Mouse (Mus musculus): ENCODE measurements at regions not wholly inside any gene's neighbourhood (a gene's known extent, or its start where the extent isn't known, plus 50 kb on each side); places are given as distances from the start of the nearest gene placed in this dataset.
A peak's percentile ranks its signal among the peaks of the same experiment; 100 is the strongest.

- intact Hi-C loops (cut with DNase I) = no loop called here
- DNase-seq (ENCODE audit: low spot score) = no peak
Measured at GRCm38 (mm10) chr12:15937443-15938237, 120.9 kb upstream of the Trib2 start.

GRCm38 (mm10) chr12:15932067-15932466 lies 115.3 kb upstream of the Trib2 start:
- intact Hi-C loops (cut with DNase I) = no loop called here
- DNase-seq (ENCODE audit: low spot score) = no peak

DNA sequence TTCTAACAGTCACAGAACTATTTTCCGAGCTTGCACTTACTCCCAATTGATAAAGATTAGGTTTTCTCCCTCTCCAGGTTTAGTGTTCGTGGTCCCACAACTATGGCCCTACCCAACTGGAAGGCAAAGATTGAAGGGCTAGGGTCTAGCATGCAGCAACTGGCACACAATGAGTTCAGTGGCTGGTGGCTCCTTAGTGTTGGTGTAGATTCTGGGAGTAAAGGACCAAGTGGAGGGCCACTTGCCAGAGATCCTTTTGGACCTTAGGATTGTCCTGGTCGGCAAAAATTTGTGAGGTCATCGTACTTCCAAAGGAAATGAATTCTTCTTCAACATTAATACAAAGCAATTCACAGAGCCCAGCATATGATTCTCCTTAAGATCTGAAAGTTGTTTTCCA lies 114.8 kb upstream of the Trib2 start:
- DNase-seq (ENCODE audit: low spot score) = no peak
- intact Hi-C loops (cut with DNase I) = no loop called here

- intact Hi-C loops (cut with DNase I) = no loop called here
- DNase-seq (ENCODE audit: low spot score) = no peak
Measured at GRCm38 (mm10) chr12:15930155-15930554, 113.4 kb upstream of the Trib2 start.

- intact Hi-C loops (cut with DNase I) = no loop called here
- DNase-seq (ENCODE audit: low spot score) = no peak
Measured at GRCm38 (mm10) chr12:15929541-15929940, 112.8 kb upstream of the Trib2 start.

DNA sequence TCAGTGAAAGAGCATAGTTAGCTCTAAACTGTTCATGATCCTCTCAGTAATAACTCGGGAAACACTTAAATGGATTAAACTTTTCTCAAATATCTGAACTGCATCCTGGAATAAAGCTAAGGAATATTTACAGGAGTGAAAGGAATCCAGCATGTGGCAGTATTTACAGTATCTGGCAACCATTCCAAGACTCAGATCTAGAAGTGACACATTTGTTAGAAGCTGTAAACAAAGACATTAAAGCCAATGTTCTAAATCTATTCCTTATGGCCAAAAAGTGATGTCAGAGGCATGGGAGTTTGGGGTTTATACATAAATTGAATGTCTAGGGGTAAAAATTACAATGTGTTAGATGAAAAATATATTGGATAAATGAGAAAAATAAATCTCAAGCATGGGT lies 101.6 kb upstream of the Trib2 start:
- intact Hi-C loops (cut with DNase I) = no loop called here
- no peak for DNase-seq (ENCODE audit: low spot score)

GRCm38 (mm10) chr12:15912959-15913358 lies 96.2 kb upstream of the Trib2 start:
- no peak for DNase-seq (ENCODE audit: low spot score)
- intact Hi-C loops (cut with DNase I) = no loop called here

GRCm38 (mm10) chr12:15912491-15912890 lies 95.8 kb upstream of the Trib2 start:
- intact Hi-C loops (cut with DNase I) = no loop called here
- no peak for DNase-seq (ENCODE audit: low spot score)

DNA sequence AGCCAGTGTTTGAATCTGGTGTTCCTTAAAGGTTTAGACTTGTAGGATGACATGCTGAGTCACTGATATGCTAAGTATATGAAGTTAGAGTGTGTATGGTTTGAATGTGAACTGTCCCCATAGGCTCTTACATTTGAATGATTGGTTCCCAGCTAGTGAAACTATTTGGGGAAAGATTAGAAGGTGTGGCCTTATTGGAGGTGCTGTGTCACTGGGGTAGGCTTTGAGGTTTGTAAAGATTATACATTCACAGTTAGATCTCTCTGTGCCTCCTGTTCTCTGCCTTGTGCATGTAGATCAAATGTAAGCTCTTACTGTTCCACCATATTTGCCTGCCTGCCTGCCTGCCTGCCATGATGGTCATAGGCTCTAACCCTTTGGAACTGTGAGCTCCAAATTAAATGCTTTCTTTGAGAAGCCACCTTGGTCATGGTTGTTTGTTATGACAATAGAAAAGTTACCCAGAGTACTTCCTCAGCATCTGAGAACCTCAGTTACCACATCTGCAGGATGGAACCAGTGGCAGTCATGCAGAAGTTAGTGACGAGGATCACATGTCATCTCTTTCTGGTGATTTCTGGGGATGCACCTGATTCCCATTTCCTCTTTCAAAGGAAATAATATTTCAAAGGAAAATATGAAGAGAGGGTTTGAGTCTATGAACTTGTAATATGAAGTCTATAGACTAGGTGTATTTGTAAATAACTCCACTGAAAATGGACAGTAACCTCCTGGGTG lies 94.7 kb upstream of the Trib2 start:
- no peak for DNase-seq (ENCODE audit: low spot score)
- intact Hi-C loops (cut with DNase I) = no loop called here

- no peak for DNase-seq (ENCODE audit: low spot score)
- intact Hi-C loops (cut with DNase I) = no loop called here
Measured at GRCm38 (mm10) chr12:15897539-15897938, 80.8 kb upstream of the Trib2 start.

DNA sequence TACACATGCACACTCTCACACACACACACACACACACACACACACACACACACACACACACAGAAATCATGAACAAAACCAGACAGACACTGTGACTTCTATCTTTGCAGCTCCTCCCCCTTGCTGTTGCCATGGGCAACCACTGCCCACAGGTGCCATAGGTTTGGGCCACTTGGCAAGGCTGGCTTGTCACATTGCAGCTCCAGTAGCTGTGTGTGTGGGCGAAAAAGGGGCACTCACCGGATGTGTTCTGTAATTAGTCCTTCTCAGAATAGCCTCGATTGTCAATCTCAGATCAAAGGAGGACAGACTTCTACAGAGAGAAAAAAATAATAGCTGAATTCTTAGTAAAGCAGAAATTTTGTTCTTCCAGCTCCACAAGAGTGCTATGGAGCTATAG lies 79.8 kb upstream of the Trib2 start:
- intact Hi-C loops (cut with DNase I) = no loop called here
- no peak for DNase-seq (ENCODE audit: low spot score)

- intact Hi-C loops (cut with DNase I) = no loop called here
- DNase-seq (ENCODE audit: low spot score) = no peak
Measured at GRCm38 (mm10) chr12:15895215-15895614, 78.5 kb upstream of the Trib2 start.

GRCm38 (mm10) chr12:15890591-15890990 lies 73.9 kb upstream of the Trib2 start:
- intact Hi-C loops (cut with DNase I) = no loop called here
- DNase-seq (ENCODE audit: low spot score) = no peak

- DNase-seq (ENCODE audit: low spot score) = peak; percentile 11
- intact Hi-C loops (cut with DNase I) = no loop called here
Measured at GRCm38 (mm10) chr12:15879907-15880430, 63.2 kb upstream of the Trib2 start.
